Comparison of ENCODE assay signal across 9 mouse cellular contexts in the genomic region with DNA sequence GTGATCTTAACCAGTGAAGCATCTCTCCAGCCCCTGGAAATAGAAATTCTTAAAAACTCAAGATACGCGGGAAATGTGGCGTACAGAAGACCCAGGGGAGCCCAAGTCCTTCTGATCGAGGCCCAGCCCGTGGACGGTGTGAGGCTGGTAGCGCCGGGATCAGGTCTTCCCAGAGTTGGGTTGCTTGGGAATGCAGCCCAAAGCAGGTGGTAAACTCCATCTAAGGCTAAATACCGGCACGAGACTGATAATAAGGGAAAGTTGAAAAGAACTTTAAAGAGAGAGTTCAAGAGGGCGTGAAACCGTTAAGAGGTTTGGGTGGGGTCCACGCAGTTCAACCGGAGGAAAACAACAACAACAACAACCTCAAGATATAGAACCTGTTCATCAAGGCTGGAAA. TPM values are rescaled to one million over a fixed set of nuclear protein-coding genes. Genes with fewer than 3 reads are reported as not detected.
DNase-seq lines count a peak whose midpoint lies in the region; ATAC-seq and TF ChIP-seq lines count a peak whose summit lies in the region.
"Had no signal": no experiment of that assay in that cellular context is flagged by ENCODE, and none has a peak within 500 bp of the region (broad histone marks: within the 10 kb centered on the region; RNA-seq: fewer than 3 reads in every experiment).

No protein-coding gene starts in this region.

- no peaks in the 10 kb centered on the region for H3K36me3 ChIP-seq in kidney, postnatal 0 days (ENCODE audit: insufficient read depth, low read length)

- 94% methylated on average over 14 of the region's 14 CpGs for WGBS in kidney, postnatal 0 days

- no peak overlapping the region for H3K4me2 ChIP-seq in kidney, postnatal 0 days (ENCODE audit: low read length)

- ATAC-seq in kidney, postnatal 0 days (replicated peaks; ENCODE audit: low FRiP score, low read depth) = peak; percentile 79; the same call in 1 of the 2 replicates
- peak; percentile 81 for ATAC-seq in megakaryocyte progenitor cell, adult 5-6 weeks (replicated peaks; ENCODE audit: poor library complexity)

- no peak overlapping the region for H3K27ac ChIP-seq in kidney, postnatal 0 days

- DNase-seq in kidney, postnatal 0 days (ENCODE audit: low spot score) = peak; percentile 87
- no peak for DNase-seq in kidney, adult 9 months
- DNase-seq in B cell, adult 2 months = peak; percentile 14 to 17
- DNase-seq in MEL-GATA-1-ER (ENCODE audit: extremely low read depth, low read depth) = peak; percentile 27
- DNase-seq in forelimb bud, embryonic 11.5 days (ENCODE audit: low read depth, low spot score) = peak; percentile 89
- no peak for DNase-seq in left cerebral cortex, adult 8-10 months (ENCODE audit: low spot score in 2 of 2)
- DNase-seq in layer of hippocampus, adult 8-10 months (ENCODE audit: low spot score in 2 of 2) = no peak

- no peaks in the 10 kb centered on the region for H3K4me1 ChIP-seq in kidney, postnatal 0 days (replicated peaks; ENCODE audit: insufficient read depth, low read length)

- no peaks in the 10 kb centered on the region for H3K9me3 ChIP-seq in kidney, postnatal 0 days (replicated peaks; ENCODE audit: low read length)

- no peaks in the 10 kb centered on the region for H3K27me3 ChIP-seq in kidney, postnatal 0 days (ENCODE audit: insufficient read depth, low read length)

- no peak overlapping the region for H3K9ac ChIP-seq in kidney, postnatal 0 days (ENCODE audit: low read depth, low read length)

- H3K4me3 ChIP-seq in kidney, postnatal 0 days (replicated peaks; ENCODE audit: low read depth, low read length) = no peak overlapping the region

- TF ChIP-seq CTCF in kidney, postnatal 0 days (IDR thresholded peaks at IDR 0.05; ENCODE audit: low read depth) = no peak

RNA-seq across cellular contexts. Expression of a gene that starts 25.3 kb away (rescaled TPM):
- polyA plus RNA-seq in kidney, postnatal 0 days (2015; fragmentation: Nextera tagmentation; extraction: Ambion mirVana) = not detected in 2 replicates
- not detected in 2 replicates for total RNA-seq in megakaryocyte progenitor cell, adult 5-6 weeks (2015)
- total RNA-seq in megakaryocyte progenitor cell, adult 5-6 weeks (2017) = not detected in 2 replicates
- not detected for total RNA-seq in left cerebral cortex, adult 8-10 months (2022)
- under 1 TPM; 0.27 to 0.49 (median 0.40) TPM for total RNA-seq in layer of hippocampus, adult 8-10 months (2022)
- polyA plus RNA-seq: testis, adult 2 months had no signal

RNA-seq across cellular contexts. Expression of a gene that starts 46.0 kb away (rescaled TPM):
- polyA plus RNA-seq in kidney, postnatal 0 days (2015; fragmentation: Nextera tagmentation; extraction: Ambion mirVana) = 1.7 and 1.8 TPM in 2 replicates
- total RNA-seq in megakaryocyte progenitor cell, adult 5-6 weeks (2015) = 9.8 and 11.4 TPM in 2 replicates
- 3.4 and 5.2 TPM in 2 replicates for total RNA-seq in megakaryocyte progenitor cell, adult 5-6 weeks (2017)
- total RNA-seq in left cerebral cortex, adult 8-10 months (2022) = 1 to 10 TPM; 1.1 to 1.5 (median 1.3) TPM
- 1 to 10 TPM in 3 of 4 experiments, under 1 TPM in 1; 0.78 to 2.0 (median 1.4) TPM for total RNA-seq in layer of hippocampus, adult 8-10 months (2022)

RNA-seq across cellular contexts. Expression of a gene that starts 46.6 kb away (rescaled TPM):
- 6.9 and 8.3 TPM in 2 replicates for polyA plus RNA-seq in kidney, postnatal 0 days (2015; fragmentation: Nextera tagmentation; extraction: Ambion mirVana)
- total RNA-seq in megakaryocyte progenitor cell, adult 5-6 weeks (2015) = 32.5 and 40.9 TPM in 2 replicates
- total RNA-seq in megakaryocyte progenitor cell, adult 5-6 weeks (2017) = 12.0 and 14.8 TPM in 2 replicates
- 10 to 100 TPM; 70.7 to 81.5 (median 76.7) TPM for total RNA-seq in left cerebral cortex, adult 8-10 months (2022)
- total RNA-seq in layer of hippocampus, adult 8-10 months (2022) = 10 to 100 TPM; 79.8 to 92.2 (median 84.9) TPM

Comparison
In these comparisons a context has a peak if more than half of its experiments do, and no peak if none do; other contexts are left out.
1. DNase-seq: peak in kidney, postnatal 0 days (single experiment), B cell, adult 2 months (2 of 2), MEL-GATA-1-ER (single experiment) and forelimb bud, embryonic 11.5 days (single experiment); none in kidney, adult 9 months (single experiment), left cerebral cortex, adult 8-10 months (0 of 2) and layer of hippocampus, adult 8-10 months (0 of 2).